Mouse (Mus musculus): ENCODE data around the gene Defb38. TPM values are rescaled to one million over a fixed set of nuclear protein-coding genes. Genes with fewer than 3 reads are reported as not detected.

The Defb38 gene
- polyA plus RNA-seq (2016; fragmentation: Nextera tagmentation; extraction: Ambion mirVana), result not detected in 2 replicates

DNA sequence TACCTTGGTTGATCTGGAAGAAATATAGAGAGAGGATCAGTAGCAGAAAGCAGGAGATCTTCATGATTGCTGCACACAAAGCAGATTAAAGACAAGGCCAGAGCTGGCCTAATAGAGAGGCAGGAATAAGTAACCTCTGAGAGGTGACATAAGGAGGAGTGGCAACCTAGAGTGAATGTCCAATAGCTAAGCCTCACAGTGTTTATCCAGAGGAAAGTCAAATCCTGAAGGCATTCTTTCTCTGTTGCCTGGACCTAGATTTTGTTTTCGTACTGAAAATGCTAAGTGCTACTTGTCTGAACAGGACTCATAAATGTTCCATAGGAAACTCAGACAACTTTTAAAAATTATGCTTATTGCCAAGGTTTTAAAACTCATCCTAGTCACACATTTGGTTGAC, at the start of gene Defb38:
Gene Defb38, minus strand, starts transcription at position 101 of the 400 bp plus-strand sequence.
- H3K27ac ChIP-seq, result no peak within 1 kb of the TSS
- DNase-seq (ENCODE audit: low spot score), result no peak
- 71% methylated on average over 1 of the region's 1 CpGs for WGBS
- no peak within 1 kb of the TSS for H3K4me3 ChIP-seq
- H3K36me3 ChIP-seq, result no peaks in the 10 kb centered on the region
- H3K27me3 ChIP-seq (ENCODE audit: insufficient read depth, poor library complexity, severe bottlenecking), result no peaks in the 10 kb centered on the region
- no peaks in the 10 kb centered on the region for H3K9me3 ChIP-seq
- H3K4me1 ChIP-seq, result no peaks in the 10 kb centered on the region

GRCm38 (mm10) chr8:19066013-19066412, 39.6 kb upstream of the Defb38 start:
- Histone ChIP-seq H3K36me3 (no peaks in the 10 kb centered on the region), H3K4me3 (no peak overlapping the region), H3K27me3 (ENCODE audit: insufficient read depth, poor library complexity, severe bottlenecking) (no peaks in the 10 kb centered on the region), H3K27ac (no peak overlapping the region), H3K4me1 (no peaks in the 10 kb centered on the region), H3K9me3 (peaks cover 3% of the 10 kb centered on the region; the same call in 1 of the 2 replicates)
- WGBS, result 72% methylated on average over 2 of the region's 2 CpGs
- no peak for DNase-seq (ENCODE audit: low spot score)

- 61% methylated on average over 1 of the region's 1 CpGs for WGBS
- no peaks in the 10 kb centered on the region for H3K4me1 ChIP-seq
- H3K27ac ChIP-seq, result no peak within 1 kb of the TSS
- no peaks in the 10 kb centered on the region for H3K36me3 ChIP-seq
- H3K4me3 ChIP-seq, result no peak within 1 kb of the TSS
- H3K9me3 ChIP-seq, result peaks cover 3% of the 10 kb centered on the region; the same call in 1 of the 2 replicates
- no peak for DNase-seq (ENCODE audit: low spot score)
- H3K27me3 ChIP-seq (ENCODE audit: insufficient read depth, poor library complexity, severe bottlenecking), result no peaks in the 10 kb centered on the region
Measured at GRCm38 (mm10) chr8:19064710-19065109, 38.3 kb upstream of the Defb38 start, which contains the start of gene Defb39. TSS of gene Defb39 (minus strand) at chr8:19064810.

- Histone ChIP-seq H3K9me3 (peaks cover 3% of the 10 kb centered on the region; the same call in 1 of the 2 replicates), H3K4me1 (no peaks in the 10 kb centered on the region)
- DNase-seq (ENCODE audit: low spot score), result no peak
Measured at GRCm38 (mm10) chr8:19062891-19063290, 36.5 kb upstream of the Defb38 start.

GRCm38 (mm10) chr8:19045242-19045641, 18.9 kb upstream of the Defb38 start:
- DNase-seq (ENCODE audit: low spot score), result no peak
- Histone ChIP-seq H3K27ac (no peak overlapping the region), H3K4me3 (no peak overlapping the region), H3K4me1 (no peaks in the 10 kb centered on the region), H3K9me3 (no peaks in the 10 kb centered on the region), H3K27me3 (ENCODE audit: insufficient read depth, poor library complexity, severe bottlenecking) (no peaks in the 10 kb centered on the region), H3K36me3 (no peaks in the 10 kb centered on the region)
- 90% methylated on average over 14 of the region's 14 CpGs for WGBS

More at GRCm38 (mm10) chr8:19062891-19063290, 36.5 kb upstream of the Defb38 start:
- no peaks in the 10 kb centered on the region for H3K27me3 ChIP-seq (ENCODE audit: insufficient read depth, poor library complexity, severe bottlenecking)
- H3K4me3 ChIP-seq, result no peak overlapping the region
- no peaks in the 10 kb centered on the region for H3K36me3 ChIP-seq
- H3K27ac ChIP-seq, result no peak overlapping the region

Other genes starting within 250 kb of the Defb38 start
- gene Defb40, start 48.3 kb downstream of the Defb38 start, polyA plus RNA-seq (2016; fragmentation: Nextera tagmentation; extraction: Ambion mirVana), result not detected in 2 replicates
- not detected in 2 replicates for gene Defb37, start 35.5 kb downstream of the Defb38 start, polyA plus RNA-seq (2016; fragmentation: Nextera tagmentation; extraction: Ambion mirVana)
- gene Defb39, start 38.2 kb upstream of the Defb38 start, polyA plus RNA-seq (2016; fragmentation: Nextera tagmentation; extraction: Ambion mirVana), result not detected in 2 replicates
- not detected in 2 replicates for gene Defb12, start 88.3 kb upstream of the Defb38 start, polyA plus RNA-seq (2016; fragmentation: Nextera tagmentation; extraction: Ambion mirVana)
- not detected in 2 replicates for gene Defb34, start 97.2 kb upstream of the Defb38 start, polyA plus RNA-seq (2016; fragmentation: Nextera tagmentation; extraction: Ambion mirVana)
- gene Gm45826, start 114.2 kb upstream of the Defb38 start, polyA plus RNA-seq (2016; fragmentation: Nextera tagmentation; extraction: Ambion mirVana), result not detected in 2 replicates
- not detected in 2 replicates for gene Defb14, start 167.8 kb upstream of the Defb38 start, polyA plus RNA-seq (2016; fragmentation: Nextera tagmentation; extraction: Ambion mirVana)
- gene Defb4, start 172.1 kb upstream of the Defb38 start, polyA plus RNA-seq (2016; fragmentation: Nextera tagmentation; extraction: Ambion mirVana), result not detected in 2 replicates
- not detected in 2 replicates for gene Defb6, start 198.9 kb upstream of the Defb38 start, polyA plus RNA-seq (2016; fragmentation: Nextera tagmentation; extraction: Ambion mirVana)
- not detected in 2 replicates for gene Defb46, start 213.3 kb upstream of the Defb38 start, polyA plus RNA-seq (2016; fragmentation: Nextera tagmentation; extraction: Ambion mirVana)
- not detected in 2 replicates for gene Defb5, start 221.0 kb upstream of the Defb38 start, polyA plus RNA-seq (2016; fragmentation: Nextera tagmentation; extraction: Ambion mirVana)

Measured in heart, embryonic 10.5 days (tissue).